Mouse (Mus musculus) CH12.LX (cell line): Measurements from ENCODE around the gene Ccna2.

ENCODE experiments used
- CTCF ChIP-seq, 2 experiments: IDR thresholded peaks in 1 of 2; conservative IDR thresholded peaks in 1 of 2; 2 replicates each; pipeline ENCODE4 v1.5.1; 2011 to 2012; ENCODE audit warnings: low read depth in 2 of 2, low read length in 2 of 2, improper control_type of control experiment in 1 of 2, inconsistent platforms in 1 of 2, mild to moderate bottlenecking in 1 of 2, moderate library complexity in 1 of 2
- E2F4 ChIP-seq: IDR thresholded peaks from 2 replicates; pipeline ENCODE4 v1.6.1; 2011; ENCODE audit warnings: low read depth, low read length, improper control_type of control experiment; ENCODE audit not compliant: insufficient replicate concordance
- EP300 ChIP-seq: IDR thresholded peaks from 2 replicates; pipeline ENCODE4 v1.6.1; 2011; ENCODE audit warnings: low read length, improper control_type of control experiment
- MYC ChIP-seq: IDR thresholded peaks from 2 replicates; pipeline ENCODE4 v1.6.1; 2011; ENCODE audit warnings: low read depth, mild to moderate bottlenecking, improper control_type of control experiment, low read length
- NRF1 ChIP-seq: IDR thresholded peaks from 2 replicates; pipeline ENCODE4 v1.6.1; 2014; ENCODE audit warnings: low read depth, mild to moderate bottlenecking, inconsistent platforms, low read length, improper control_type of control experiment, moderate library complexity
- POLR2A ChIP-seq: IDR thresholded peaks from 2 replicates; pipeline ENCODE4 v1.6.1; 2011; ENCODE audit warnings: low read depth, mild to moderate bottlenecking, improper control_type of control experiment, low read length

DNA sequence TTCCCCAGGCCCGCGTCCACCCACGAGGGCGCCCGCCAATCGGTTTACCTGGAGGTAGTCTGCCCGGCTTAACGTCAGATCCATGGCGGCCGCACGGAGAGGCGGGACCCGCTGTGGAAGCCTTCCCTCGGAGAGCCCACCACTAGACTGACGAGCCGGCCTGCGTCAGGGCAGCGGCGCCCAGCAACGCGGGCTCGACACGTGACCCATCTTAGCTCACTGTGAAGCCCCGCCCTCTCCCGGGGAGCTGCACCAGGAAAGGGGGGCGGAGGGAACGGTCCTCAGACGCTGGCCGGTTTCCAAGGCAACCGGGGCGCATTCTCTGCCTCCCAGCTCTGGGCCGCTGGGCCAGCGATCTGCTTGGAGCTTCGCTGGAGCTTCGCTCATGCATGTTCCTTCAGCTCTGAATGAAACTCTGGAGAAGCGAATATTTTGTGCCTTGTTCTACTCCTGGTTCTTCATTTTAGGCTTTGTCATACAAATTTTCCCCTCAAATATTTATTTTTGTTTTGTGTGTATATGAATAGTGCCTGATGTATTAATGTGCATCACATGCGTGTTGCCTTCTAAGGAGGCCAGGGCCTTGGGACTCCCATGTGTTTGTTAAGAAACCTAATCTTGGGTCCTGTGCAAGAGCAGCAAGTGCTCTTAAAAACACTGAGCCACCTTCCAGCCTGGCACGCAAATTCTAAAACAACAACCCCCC lies 41.4 kb upstream of the Ccna2 start, which contains the start of gene Bbs7:
- TF ChIP-seq EP300 = no peak
- no peak for TF ChIP-seq CTCF (conservative IDR thresholded peaks at IDR 0.05 in 1 of 2, IDR thresholded peaks at IDR 0.05 in 1 of 2; ENCODE audit: low read depth in 2 of 2, low read length in 2 of 2)
- no peak for TF ChIP-seq E2F4
- no peak for TF ChIP-seq MYC
- TF ChIP-seq NRF1 = peak; percentile 53
- peak; percentile 53; the same call in 1 of the 2 replicates for TF ChIP-seq POLR2A
